In the genomic region with DNA sequence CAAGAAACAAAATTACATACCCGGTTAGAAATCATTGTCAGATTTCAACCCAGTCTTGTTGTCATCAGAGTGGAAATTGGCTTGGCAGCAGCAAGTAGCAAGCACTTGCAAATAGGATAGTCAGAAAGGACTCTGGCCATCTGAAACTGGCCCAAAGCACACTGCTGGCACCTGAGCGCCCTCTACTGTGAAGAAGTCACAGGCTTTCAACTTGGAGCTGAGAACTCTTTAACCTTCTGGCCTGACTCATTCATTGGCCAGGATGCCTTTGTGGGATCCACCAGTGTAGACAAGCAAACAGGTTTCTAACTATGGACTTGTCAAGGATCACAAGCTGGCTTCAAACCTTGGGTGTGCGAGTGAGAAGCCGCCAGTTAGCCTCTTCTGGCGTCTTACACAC, we compare ENCODE assay signal across 26 mouse cellular contexts. TPM values are rescaled to one million over a fixed set of nuclear protein-coding genes. Genes with fewer than 3 reads are reported as not detected.
A peak's percentile ranks its signal among the peaks of the same experiment; 100 is the strongest.
DNase-seq lines count a peak whose midpoint lies in the region; ATAC-seq and TF ChIP-seq lines count a peak whose summit lies in the region.
"Not testable (repeated sequence)": the region's sequence is repeated elsewhere in the genome, so short reads cannot be mapped to it uniquely, and the experiment has no call there.
"Had no signal": no experiment of that assay in that cellular context is flagged by ENCODE, and none has a peak within 500 bp of the region (broad histone marks: within the 10 kb centered on the region; RNA-seq: fewer than 3 reads in every experiment).

No protein-coding gene starts in this region.

- not testable (repeated sequence) for H3K4me1 ChIP-seq in liver, adult 2 months (ENCODE audit: control insufficient read depth, insufficient read depth, low read length)

- not testable (repeated sequence) for H3K4me3 ChIP-seq in liver, adult 2 months (ENCODE audit: insufficient read depth, low read depth, low read length)

- not testable (repeated sequence) for H3K9ac ChIP-seq in liver, adult 2 months (ENCODE audit: low read depth, low read length)

- DNase-seq in 416B (ENCODE audit: low read depth) (peak; percentile 14), ZHBTc4 (ENCODE audit: low read depth, low spot score) (peak; percentile 34)
- DNase-seq in adrenal gland, postnatal 25 days, result peak; percentile 2
- DNase-seq in cerebellum, postnatal 25 days, result peak; percentile 5 to 6
- DNase-seq in kidney, adult 18-20 months, result peak; percentile 25
- peak; percentile 0 for DNase-seq in liver, adult 2 months (ENCODE audit: extremely low read depth, low read depth, low spot score)

- not testable (repeated sequence) for TF ChIP-seq CTCF in liver, adult 2 months (IDR thresholded peaks at IDR 0.05; ENCODE audit: low read depth, low read length)

- H3K36me3 ChIP-seq in liver, adult 2 months (ENCODE audit: control insufficient read depth, insufficient read depth, low read length), result not testable (repeated sequence)

- TF ChIP-seq POLR2A in liver, adult 2 months (IDR thresholded peaks at IDR 0.05; ENCODE audit: extremely low read depth, insufficient read depth, low read length), result not testable (repeated sequence)

- 52% methylated on average over 5 of the region's 5 CpGs for WGBS in liver, adult 2 months

- ATAC-seq in neutrophil, adult 5-6 weeks (ENCODE audit: extremely low read depth, insufficient number of reproducible peaks, low FRiP score, poor library complexity, severe bottlenecking), result peak; percentile 46; the same call in 1 of the 2 replicates

- not testable (repeated sequence) for H3K27ac ChIP-seq in liver, adult 2 months (replicated peaks; ENCODE audit: insufficient read depth, low read depth, low read length)

- H3K27me3 ChIP-seq in liver, adult 2 months (ENCODE audit: control insufficient read depth, insufficient read depth, low read length), result not testable (repeated sequence)

- H3K79me2 ChIP-seq in liver, adult 2 months (ENCODE audit: control insufficient read depth, insufficient read depth, low read length), result not testable (repeated sequence)

RNA-seq across cellular contexts. Expression of a gene that starts 3.9 kb away (rescaled TPM):
- total RNA-seq in adrenal gland, postnatal 25 days (2021), result not detected in 2 replicates
- not detected in 2 replicates for total RNA-seq in liver, adult 2 months (2014; rRNA removed)
- polyA plus RNA-seq in liver, adult 2 months (2012; rRNA removed), result not detected in 2 replicates
- not detected in 2 replicates for total RNA-seq in neutrophil, adult 5-6 weeks (2017)
- total RNA-seq: forebrain, postnatal 0 days; gastrocnemius, postnatal 14 days; heart, adult 18-20 months; heart, postnatal 10 days; hindbrain, postnatal 0 days; layer of hippocampus, adult 8-10 months; layer of hippocampus, postnatal 36 days; left cerebral cortex, postnatal 10 days; MEL had no signal
- polyA plus RNA-seq: embryonic facial prominence, embryonic 12.5 days; forebrain, embryonic 11.5 days; forebrain, postnatal 0 days; heart, embryonic 12.5 days; hindbrain, embryonic 11.5 days; hindbrain, postnatal 0 days; intestine, embryonic 16.5 days; limb, embryonic 11.5 days; liver, embryonic 11.5 days; midbrain, embryonic 14.5 days; neural tube, embryonic 11.5 days; testis, adult 2 months had no signal

RNA-seq across cellular contexts. Expression of a gene that starts 28.3 kb away (rescaled TPM):
- total RNA-seq in adrenal gland, postnatal 25 days (2021), result not detected in 2 replicates
- not detected in 2 replicates for total RNA-seq in liver, adult 2 months (2014; rRNA removed)
- polyA plus RNA-seq in liver, adult 2 months (2012; rRNA removed), result not detected in 2 replicates
- not detected in 2 replicates for total RNA-seq in neutrophil, adult 5-6 weeks (2017)
- total RNA-seq: forebrain, postnatal 0 days; gastrocnemius, postnatal 14 days; heart, adult 18-20 months; heart, postnatal 10 days; hindbrain, postnatal 0 days; layer of hippocampus, adult 8-10 months; layer of hippocampus, postnatal 36 days; left cerebral cortex, postnatal 10 days; MEL had no signal
- polyA plus RNA-seq: embryonic facial prominence, embryonic 12.5 days; forebrain, embryonic 11.5 days; forebrain, postnatal 0 days; heart, embryonic 12.5 days; hindbrain, embryonic 11.5 days; hindbrain, postnatal 0 days; intestine, embryonic 16.5 days; limb, embryonic 11.5 days; liver, embryonic 11.5 days; midbrain, embryonic 14.5 days; neural tube, embryonic 11.5 days; testis, adult 2 months had no signal

RNA-seq across cellular contexts. Expression of a gene that starts 47.4 kb away (rescaled TPM):
- not detected in 2 replicates for total RNA-seq in adrenal gland, postnatal 25 days (2021)
- 0.20 and 0.55 TPM in 2 replicates for total RNA-seq in liver, adult 2 months (2014; rRNA removed)
- polyA plus RNA-seq in liver, adult 2 months (2012; rRNA removed), result 0.18 TPM in 1 of 2 replicates, not detected in the other
- not detected in 2 replicates for total RNA-seq in neutrophil, adult 5-6 weeks (2017)
- total RNA-seq: forebrain, postnatal 0 days; gastrocnemius, postnatal 14 days; heart, adult 18-20 months; heart, postnatal 10 days; hindbrain, postnatal 0 days; layer of hippocampus, adult 8-10 months; layer of hippocampus, postnatal 36 days; left cerebral cortex, postnatal 10 days; MEL had no signal
- polyA plus RNA-seq: embryonic facial prominence, embryonic 12.5 days; forebrain, embryonic 11.5 days; forebrain, postnatal 0 days; heart, embryonic 12.5 days; hindbrain, embryonic 11.5 days; hindbrain, postnatal 0 days; intestine, embryonic 16.5 days; limb, embryonic 11.5 days; liver, embryonic 11.5 days; midbrain, embryonic 14.5 days; neural tube, embryonic 11.5 days; testis, adult 2 months had no signal
